Mouse (Mus musculus): ENCODE measurements around the gene Ncam2.

Gene Ncam2

GRCm38 (mm10) chr16:81656550-81656949 lies 456.1 kb downstream of the Ncam2 start:
- no peak for DNase-seq

- no peak for DNase-seq
These were observed 473.4 kb downstream of the Ncam2 start for GRCm38 (mm10) chr16:81673866-81674265.

- DNase-seq: no peak
These were observed 475.0 kb downstream of the Ncam2 start for GRCm38 (mm10) chr16:81675546-81675945.
